ENCODE assay signal across 7 mouse cellular contexts in genomic region chr9:71806422-71806805, GRCm38 (mm10). TPM values are rescaled to one million over a fixed set of nuclear protein-coding genes. Genes with fewer than 3 reads are reported as not detected.
DNase-seq lines count a peak whose midpoint lies in the region; ATAC-seq and TF ChIP-seq lines count a peak whose summit lies in the region.

No protein-coding gene starts in this region.

- H3K9ac ChIP-seq in intestine, postnatal 0 days (ENCODE audit: low read depth, low read length), result no peak overlapping the region
- H3K9ac ChIP-seq in midbrain, postnatal 0 days (replicated peaks; ENCODE audit: low read length, poor library complexity, severe bottlenecking), result no peak overlapping the region

- H3K9me3 ChIP-seq in intestine, postnatal 0 days (ENCODE audit: control insufficient read depth), result no peaks in the 10 kb centered on the region
- H3K9me3 ChIP-seq in limb, embryonic 10.5 days (replicated peaks), result no peaks in the 10 kb centered on the region
- no peaks in the 10 kb centered on the region for H3K9me3 ChIP-seq in midbrain, postnatal 0 days (ENCODE audit: low read length)

- no peak for ATAC-seq in intestine, postnatal 0 days
- ATAC-seq in midbrain, postnatal 0 days (ENCODE audit: low FRiP score), result no peak; the same call in 1 of the 2 replicates

- no peaks in the 10 kb centered on the region for H3K36me3 ChIP-seq in intestine, postnatal 0 days (ENCODE audit: control insufficient read depth, insufficient read depth)
- no peaks in the 10 kb centered on the region for H3K36me3 ChIP-seq in limb, embryonic 10.5 days
- no peaks in the 10 kb centered on the region for H3K36me3 ChIP-seq in midbrain, postnatal 0 days (ENCODE audit: insufficient read depth, low read length)
- H3K36me3 ChIP-seq in splenic B cell, adult 2 months (ENCODE audit: control insufficient read depth, insufficient read depth, low read length, poor library complexity, severe bottlenecking), result no peaks in the 10 kb centered on the region

- 1% methylated on average over 2 of the region's 2 CpGs for WGBS in intestine, postnatal 0 days
- WGBS in limb, embryonic 10.5 days, result 10% methylated on average over 2 of the region's 2 CpGs
- 10% methylated on average over 2 of the region's 2 CpGs for WGBS in midbrain, postnatal 0 days

- H3K4me1 ChIP-seq in intestine, postnatal 0 days (replicated peaks; ENCODE audit: control insufficient read depth, insufficient read depth, low read length), result no peaks in the 10 kb centered on the region
- H3K4me1 ChIP-seq in limb, embryonic 10.5 days, result peaks cover 27% of the 10 kb centered on the region
- no peaks in the 10 kb centered on the region for H3K4me1 ChIP-seq in midbrain, postnatal 0 days (ENCODE audit: insufficient read depth, low read length)

- H3K27me3 ChIP-seq in intestine, postnatal 0 days (replicated peaks; ENCODE audit: control insufficient read depth, insufficient read depth, low read length), result 0 out of 2 replicates have a peak, but pooled peaks cover 3% of the 10 kb centered on the region
- H3K27me3 ChIP-seq in limb, embryonic 10.5 days (ENCODE audit: low read depth, poor library complexity, severe bottlenecking), result no peaks in the 10 kb centered on the region
- H3K27me3 ChIP-seq in midbrain, postnatal 0 days (ENCODE audit: insufficient read depth, low read length), result no peaks in the 10 kb centered on the region
- H3K27me3 ChIP-seq in splenic B cell, adult 2 months (ENCODE audit: control insufficient read depth, insufficient read depth, low read length, poor library complexity, severe bottlenecking), result no peaks in the 10 kb centered on the region

- H3K4me2 ChIP-seq in intestine, postnatal 0 days (replicated peaks; ENCODE audit: low read depth), result no peak overlapping the region
- no peak overlapping the region for H3K4me2 ChIP-seq in midbrain, postnatal 0 days (ENCODE audit: low read depth, low read length, poor library complexity, severe bottlenecking)

- no peak overlapping the region for H3K4me3 ChIP-seq in intestine, postnatal 0 days (ENCODE audit: low read depth, low read length)
- H3K4me3 ChIP-seq in limb, embryonic 10.5 days, result no peak overlapping the region
- no peak overlapping the region for H3K4me3 ChIP-seq in midbrain, postnatal 0 days (ENCODE audit: low read depth, low read length)

- H3K27ac ChIP-seq in intestine, postnatal 0 days (ENCODE audit: low read depth, low read length), result no peak overlapping the region
- H3K27ac ChIP-seq in limb, embryonic 10.5 days, result no peak overlapping the region
- H3K27ac ChIP-seq in midbrain, postnatal 0 days (ENCODE audit: low read depth, low read length), result no peak overlapping the region

- peak; percentile 98 for TF ChIP-seq CTCF in intestine, postnatal 0 days (IDR thresholded peaks at IDR 0.05; ENCODE audit: low read depth)
- peak; percentile 96 for TF ChIP-seq CTCF in midbrain, postnatal 0 days (IDR thresholded peaks at IDR 0.05)

- DNase-seq in adrenal gland, adult (ENCODE audit: inconsistent age in 2 of 2, low spot score in 1 of 2), result peak; percentile 80 to 95
- peak; percentile 90 to 93 for DNase-seq in cerebellum, postnatal 25 days
- DNase-seq in gastrocnemius, postnatal 10 days, result peak; percentile 85
- DNase-seq in limb, embryonic 10.5 days (ENCODE audit: low spot score), result peak; percentile 82
- DNase-seq in midbrain, postnatal 0 days (ENCODE audit: low spot score), result peak; percentile 84
- peak; percentile 67 for DNase-seq in splenic B cell, adult 2 months (ENCODE audit: low read depth, low spot score)

RNA-seq across cellular contexts. Expression of gene Cgnl1, which starts 35.0 kb away (rescaled TPM):
- total RNA-seq in gastrocnemius, postnatal 10 days (2021), result 10 to 100 TPM; 12.0 to 13.1 TPM
- polyA plus RNA-seq in intestine, postnatal 0 days (2015; fragmentation: Nextera tagmentation; extraction: Ambion mirVana), result 4.0 and 4.3 TPM in 2 replicates
- polyA plus RNA-seq in limb, embryonic 10.5 days (2016; fragmentation: Nextera tagmentation; extraction: Ambion mirVana), result 7.4 and 8.9 TPM in 2 replicates
- 5.7 and 11.2 TPM in 2 replicates for total RNA-seq in midbrain, postnatal 0 days (2014; rRNA removed)
- polyA plus RNA-seq in midbrain, postnatal 0 days (2015; fragmentation: Nextera tagmentation; extraction: Ambion mirVana), result 4.6 and 4.9 TPM in 2 replicates
